Mouse (Mus musculus) kidney, adult 2 months (tissue): ENCODE data around the gene Zfp511. TPM values are rescaled to one million over a fixed set of nuclear protein-coding genes. Genes with fewer than 3 reads are reported as not detected.
A peak's percentile ranks its signal among the peaks of the same experiment; 100 is the strongest.

ENCODE experiments used
- DNase-seq: peaks from one replicate; pipeline ENCODE4 v3.0.0; 2021
- H3K27ac ChIP-seq: fragments of 200-500 bp; 2 replicates; pipeline ENCODE4 v1.5.1; 2012; ENCODE audit warnings: low read depth, low read length, control low read depth, inconsistent platforms; ENCODE audit not compliant: insufficient read depth
- H3K27me3 ChIP-seq: fragments of 200-500 bp; replicated peaks from 2 replicates; pipeline ENCODE4 v1.6.1; 2012; ENCODE audit warnings: mild to moderate bottlenecking, moderate library complexity, low read length, inconsistent platforms; ENCODE audit not compliant: control insufficient read depth, insufficient read depth
- H3K36me3 ChIP-seq: fragments of 200-500 bp; 2 replicates; pipeline ENCODE4 v1.6.1; 2012; ENCODE audit warnings: mild to moderate bottlenecking, moderate library complexity, low read length, inconsistent platforms; ENCODE audit not compliant: control insufficient read depth, insufficient read depth
- H3K4me1 ChIP-seq: fragments of 200-500 bp; 2 replicates; pipeline ENCODE4 v1.6.1; 2011; ENCODE audit warnings: low read length; ENCODE audit not compliant: control insufficient read depth, insufficient read depth
- H3K4me3 ChIP-seq: fragments of 200-500 bp; 2 replicates; pipeline ENCODE4 v1.5.1; 2011; ENCODE audit warnings: mild to moderate bottlenecking, low read depth, low read length, control low read depth; ENCODE audit not compliant: insufficient read depth
- CTCF ChIP-seq: fragments of 200-500 bp; conservative IDR thresholded peaks from 2 replicates; pipeline ENCODE4 v1.5.1; 2011; ENCODE audit warnings: low read depth, mild to moderate bottlenecking, control low read depth, low read length, moderate library complexity, mixed read lengths; ENCODE audit not compliant: insufficient read depth, insufficient read length
- POLR2A ChIP-seq: fragments of 200-500 bp; IDR thresholded peaks from one replicate; pipeline ENCODE4 v1.6.1; 2011; ENCODE audit warnings: low read depth, low read length, control low read depth
- WGBS: fragments of 180-500 bp; shearing (Covaris S2); methylation state at CpG from one replicate; pipeline ENCODE4 v1.1.7; 2018; 5-methylcytosine and 5-hydroxymethylcytosine counted together
- polyA plus RNA-seq: library from polyadenylated mRNA; depleted of rRNA; stranded (reverse); fragments of >200 nt; gene quantifications from 2 replicates; pipeline ENCODE4 v1.2.3, GENCODE M21; 2012

Zfp511 gene
- polyA plus RNA-seq, 1 experiment = 28.6 TPM

- 2% methylated on average over 56 of the region's 56 CpGs for WGBS
- no peak for DNase-seq
- Histone ChIP-seq H3K4me3 (peak within 1 kb of the TSS; percentile 47), H3K4me1 (peaks cover 8% of the 10 kb centered on the region; the same call in 1 of the 2 replicates), H3K27me3 (peaks cover 6% of the 10 kb centered on the region), H3K27ac (no peak within 1 kb of the TSS), H3K36me3 (no peaks in the 10 kb centered on the region)
- TF ChIP-seq CTCF = no peak
- TF ChIP-seq POLR2A = no peak
These were observed 12.3 kb downstream of the Zfp511 start, which contains the start of gene Msx3 for GRCm38 (mm10) chr7:140048361-140049114. Msx3 (minus strand) TSS chr7:140049089.

DNA sequence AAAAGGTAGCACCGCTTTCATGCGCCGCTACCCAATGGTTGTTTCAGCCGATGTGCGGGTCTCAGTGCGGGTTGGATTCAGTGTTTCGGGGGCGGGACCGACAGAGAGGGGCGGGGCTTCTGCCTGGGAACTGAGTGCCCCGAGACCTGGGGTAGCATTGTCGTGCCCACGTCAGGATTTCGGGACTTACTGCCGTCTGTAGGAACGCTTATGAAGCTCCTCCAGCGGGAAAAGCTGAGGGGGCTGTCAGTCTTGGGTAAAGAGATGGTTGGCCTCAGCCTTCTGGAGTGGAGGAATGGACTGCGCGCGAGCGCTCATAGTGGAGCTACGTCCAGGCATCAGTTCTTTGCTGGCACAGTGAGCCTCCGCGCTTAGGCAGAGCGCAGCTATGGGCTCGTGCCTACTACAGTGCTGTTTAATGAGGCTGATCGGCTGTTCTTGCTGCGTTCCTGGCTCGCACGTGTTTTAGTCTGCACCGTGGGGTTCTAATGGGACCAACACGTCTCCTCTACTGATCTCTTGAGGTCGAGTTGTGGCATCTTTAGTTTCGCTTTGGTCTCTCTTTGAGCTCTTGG is 13.0 kb downstream of the Zfp511 start:
- H3K36me3 ChIP-seq = no peaks in the 10 kb centered on the region
- peaks cover 8% of the 10 kb centered on the region; the same call in 1 of the 2 replicates for H3K4me1 ChIP-seq
- TF ChIP-seq POLR2A (no peak), CTCF (no peak)
- peak; percentile 26 for DNase-seq
- H3K27ac ChIP-seq = no peak overlapping the region
- peaks cover 6% of the 10 kb centered on the region for H3K27me3 ChIP-seq
- H3K4me3 ChIP-seq = peak overlapping the region; percentile 47
- under 1% methylated on average over 34 of the region's 34 CpGs for WGBS

GRCm38 (mm10) chr7:140054124-140054523 is 17.9 kb downstream of the Zfp511 start:
- Histone ChIP-seq H3K4me1 (peaks cover 6% of the 10 kb centered on the region), H3K36me3 (no peaks in the 10 kb centered on the region), H3K27me3 (peaks cover 4% of the 10 kb centered on the region; the same call in 1 of the 2 replicates), H3K4me3 (no peak overlapping the region), H3K27ac (no peak overlapping the region)
- no peak for DNase-seq
- 78% methylated on average over 4 of the region's 4 CpGs for WGBS
- TF ChIP-seq POLR2A (no peak), CTCF (no peak)

- H3K36me3 ChIP-seq = no peaks in the 10 kb centered on the region
- TF ChIP-seq POLR2A = no peak
- no peaks in the 10 kb centered on the region; the same call in 1 of the 2 replicates for H3K4me1 ChIP-seq
- H3K27ac ChIP-seq = no peak overlapping the region
- 5% methylated on average over 53 of the region's 53 CpGs for WGBS
- H3K4me3 ChIP-seq = peak overlapping the region; percentile 1
- peak; percentile 53 for DNase-seq
- 0 out of 2 replicates have a peak, but pooled peaks cover 3% of the 10 kb centered on the region for H3K27me3 ChIP-seq
These were observed 21.5 kb downstream of the Zfp511 start for GRCm38 (mm10) chr7:140057413-140058407.

DNA sequence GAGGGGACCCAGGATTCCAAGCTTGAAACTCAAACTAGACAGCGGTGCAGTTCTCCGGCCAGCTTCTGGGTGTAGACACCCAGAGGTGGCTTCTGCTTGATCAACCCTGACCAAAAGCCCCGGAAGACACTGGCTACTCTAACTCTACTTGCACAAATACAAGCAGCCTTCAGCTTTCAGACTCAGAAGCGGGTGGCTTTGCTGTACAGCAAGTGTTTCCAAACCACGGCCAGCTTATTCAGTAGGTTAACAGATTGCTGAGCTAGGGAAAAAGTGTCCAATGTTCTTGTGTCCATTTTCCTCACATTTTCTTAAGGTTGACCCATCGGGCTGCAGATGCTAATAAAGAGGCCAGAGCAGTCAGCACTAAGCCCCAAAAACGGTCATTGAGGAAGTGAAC is 22.3 kb downstream of the Zfp511 start:
- no peaks in the 10 kb centered on the region for H3K36me3 ChIP-seq
- H3K27ac ChIP-seq = no peak overlapping the region
- WGBS = 30% methylated on average over 7 of the region's 7 CpGs
- no peak for TF ChIP-seq POLR2A
- TF ChIP-seq CTCF = no peak
- 0 out of 2 replicates have a peak, but pooled peaks cover 3% of the 10 kb centered on the region for H3K27me3 ChIP-seq
- no peak for DNase-seq
- H3K4me3 ChIP-seq = no peak overlapping the region
- H3K4me1 ChIP-seq = no peaks in the 10 kb centered on the region; the same call in 1 of the 2 replicates

GRCm38 (mm10) chr7:140059601-140060000 is 23.4 kb downstream of the Zfp511 start:
- TF ChIP-seq CTCF = no peak
- no peak for TF ChIP-seq POLR2A
- no peak overlapping the region for H3K4me3 ChIP-seq
- H3K36me3 ChIP-seq = no peaks in the 10 kb centered on the region
- 0 out of 2 replicates have a peak, but pooled peaks cover 3% of the 10 kb centered on the region for H3K27me3 ChIP-seq
- 67% methylated on average over 4 of the region's 4 CpGs for WGBS
- no peaks in the 10 kb centered on the region; the same call in 1 of the 2 replicates for H3K4me1 ChIP-seq
- H3K27ac ChIP-seq = no peak overlapping the region
- DNase-seq = no peak
